Mouse (Mus musculus) cortical plate, adult 2 months (tissue): ENCODE data around the gene Xpot.

Source experiments
- CTCF ChIP-seq: fragments of 200-500 bp; IDR thresholded peaks from 2 replicates; pipeline ENCODE4 v1.5.1; 2011; ENCODE audit warnings: mild to moderate bottlenecking, control low read depth, low read length; ENCODE audit not compliant: insufficient read depth; ENCODE audit errors: extremely low read depth
- POLR2A ChIP-seq: fragments of 200-500 bp; IDR thresholded peaks from 2 replicates; pipeline ENCODE4 v1.6.1; 2011; ENCODE audit warnings: mild to moderate bottlenecking, low read length, control low read depth; ENCODE audit not compliant: insufficient read depth; ENCODE audit errors: extremely low read depth

- TF ChIP-seq CTCF (no peak), POLR2A (no peak)
These were observed 43.0 kb upstream of the Xpot start for GRCm38 (mm10) chr10:121669103-121669502.
